Mouse (Mus musculus): ENCODE measurements around the gene B3glct.

DNA sequence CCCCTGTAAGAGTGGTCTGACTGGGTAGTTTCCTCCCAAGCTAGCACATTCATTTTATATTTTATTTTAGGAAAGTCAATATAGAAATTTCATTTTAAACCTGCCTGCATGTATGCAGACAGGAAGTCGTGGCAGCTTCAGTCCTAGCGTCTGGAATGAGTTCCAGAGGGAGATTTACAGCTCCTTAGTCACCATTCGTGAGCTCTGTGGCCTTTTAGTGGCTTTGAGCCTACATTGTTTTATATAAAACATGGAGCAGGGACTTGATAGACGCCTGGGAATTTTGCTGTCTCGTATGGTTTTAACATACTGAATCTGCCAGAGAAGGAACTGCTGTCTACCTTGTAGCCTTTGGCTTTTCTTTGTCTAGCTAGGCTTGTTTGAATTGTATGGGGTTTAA is 2.9 kb downstream of the B3glct start:
- TF ChIP-seq TAL1 (IDR thresholded peaks at IDR 0.05; ENCODE audit: low read length): no peak
- no peak for TF ChIP-seq GATA1 (IDR thresholded peaks at IDR 0.05; ENCODE audit: low read length)
